Mouse (Mus musculus) heart, postnatal 36 days (tissue): ENCODE measurements at regions not wholly inside any gene's neighbourhood (a gene's known extent, or its start where the extent isn't known, plus 50 kb on each side); places are given as distances from the start of the nearest gene placed in this dataset.
"Not testable (repeated sequence)": the region's sequence is repeated elsewhere in the genome, so short reads cannot be mapped to it uniquely, and the experiment has no call there.

ENCODE experiments used
- DNase-seq, 2 experiments: peaks; one replicate each; pipeline ENCODE4 v3.0.0; 2021 to 2022
- intact Hi-C: fragments of 180-260 bp; cut with DNase I; formaldehyde crosslinking; loops from one replicate; pipeline ENCODE4 v1.15.1; 2025

DNA sequence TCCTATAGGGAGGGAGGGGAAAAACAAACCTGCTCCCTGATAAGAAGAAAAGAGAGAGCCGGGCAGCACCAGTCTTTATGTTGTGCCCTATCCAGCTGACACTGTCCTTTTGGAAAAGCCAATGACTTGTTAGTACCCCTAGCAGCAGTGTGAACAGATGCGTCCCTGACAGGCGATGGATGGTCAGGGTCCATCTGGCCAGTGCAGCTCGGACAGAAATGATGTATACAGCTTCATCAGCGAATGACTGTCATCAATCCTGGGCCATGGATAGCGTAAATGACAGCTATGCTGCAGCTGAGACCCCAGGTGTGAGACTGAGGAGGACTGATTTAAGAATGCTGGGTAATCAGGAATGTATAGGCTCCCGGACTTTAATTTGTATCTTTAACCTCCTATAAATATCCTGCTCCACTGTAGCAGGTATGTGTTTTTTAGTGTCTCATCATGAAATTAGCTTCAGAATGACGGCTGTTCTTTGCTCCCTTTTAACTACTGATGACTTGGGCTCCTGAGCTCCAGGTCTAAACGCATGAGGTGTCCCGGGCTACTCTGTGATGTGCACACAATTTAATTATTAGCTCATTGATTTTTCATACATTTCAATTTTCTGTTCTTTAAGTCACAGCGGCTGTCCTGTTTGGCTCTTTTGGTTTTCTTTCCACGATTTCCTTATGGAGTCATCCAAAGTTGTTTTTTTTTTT lies 353.9 kb upstream of the Fign start:
- intact Hi-C loops, result no loop called here
- DNase-seq, result no peak

DNA sequence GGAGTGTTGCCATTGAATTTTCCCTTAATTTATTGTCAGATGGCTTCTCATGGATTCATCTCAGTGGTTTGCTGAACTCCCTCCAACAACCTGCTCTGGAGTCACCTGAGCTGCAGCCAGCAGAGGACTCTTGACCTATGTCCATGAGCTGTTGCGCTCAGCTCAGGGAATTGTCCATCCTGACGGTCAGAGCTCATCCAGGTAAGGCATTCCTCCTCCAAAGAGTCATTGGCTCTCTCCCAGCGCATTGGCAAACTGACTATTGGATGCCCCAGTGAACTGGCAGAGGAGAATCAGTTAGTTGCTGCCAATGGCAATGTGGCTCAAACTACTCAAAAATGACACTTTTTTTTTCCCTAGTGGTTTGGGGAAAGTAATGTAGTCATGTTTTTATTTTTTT lies 345.3 kb upstream of the Fign start:
- intact Hi-C loops, result no loop called here

DNA sequence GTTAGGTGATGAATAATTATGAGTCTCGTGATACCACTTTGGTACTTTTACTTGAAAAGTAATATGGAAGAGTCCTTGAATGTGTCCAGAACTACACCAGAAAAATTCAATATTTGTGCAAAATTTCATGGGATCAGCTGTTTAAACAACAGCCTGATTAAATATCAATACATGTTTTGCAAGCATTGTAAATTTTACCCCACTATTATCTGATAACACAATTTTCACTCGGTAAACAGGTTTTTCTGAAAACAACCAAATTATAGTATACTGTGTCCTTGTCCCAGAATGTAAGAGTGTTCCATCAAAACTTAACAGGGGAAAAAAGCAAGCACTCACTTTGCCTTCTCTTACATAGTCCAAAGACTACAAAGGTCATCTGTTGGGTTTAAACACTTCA lies 343.1 kb upstream of the Fign start:
- intact Hi-C loops, result no loop called here
- no peak for DNase-seq

More for the DNA sequence above, 345.3 kb upstream of the Fign start:
- DNase-seq, result no peak

DNA sequence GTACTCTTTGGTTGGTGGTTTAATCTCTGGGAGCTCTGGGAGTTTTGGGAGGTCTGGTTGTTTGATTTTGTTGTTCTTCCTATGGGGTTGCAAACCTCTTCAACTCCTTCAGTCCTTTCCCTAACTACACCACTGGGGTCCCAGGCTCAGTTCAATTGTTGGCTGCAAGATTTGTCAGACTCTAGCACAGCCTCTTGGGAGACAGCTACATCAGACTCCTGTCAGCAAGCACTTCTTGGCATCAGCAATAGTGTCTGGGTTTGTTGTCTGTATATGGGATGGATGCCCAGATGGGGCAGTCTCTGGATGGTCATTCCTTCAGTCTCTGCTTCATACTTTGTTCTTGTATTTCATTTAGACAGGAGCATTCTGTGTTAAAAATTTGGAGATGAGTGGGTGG lies 319.3 kb upstream of the Fign start:
- intact Hi-C loops, DNase-seq: not testable (repeated sequence)

DNA sequence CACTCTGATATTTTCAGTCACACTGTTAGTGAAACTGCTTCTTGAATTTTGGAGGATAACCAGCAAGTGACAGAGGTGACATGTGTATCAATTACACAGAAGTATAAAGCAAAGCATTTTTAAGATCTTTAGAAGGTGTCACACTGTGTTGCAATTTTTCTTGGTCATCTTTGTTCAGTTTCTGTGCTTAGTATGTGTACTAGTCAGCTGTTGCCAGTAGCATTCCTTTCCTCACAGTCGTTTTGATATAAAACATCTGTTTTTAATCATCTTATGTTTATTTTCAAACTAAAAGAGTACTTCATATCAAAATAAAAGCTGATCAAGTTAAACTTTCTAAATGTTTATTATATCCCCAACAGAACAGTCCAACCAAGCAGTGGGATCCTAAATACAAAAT lies 316.0 kb upstream of the Fign start:
- intact Hi-C loops, result no loop called here
- DNase-seq, result no peak

DNA sequence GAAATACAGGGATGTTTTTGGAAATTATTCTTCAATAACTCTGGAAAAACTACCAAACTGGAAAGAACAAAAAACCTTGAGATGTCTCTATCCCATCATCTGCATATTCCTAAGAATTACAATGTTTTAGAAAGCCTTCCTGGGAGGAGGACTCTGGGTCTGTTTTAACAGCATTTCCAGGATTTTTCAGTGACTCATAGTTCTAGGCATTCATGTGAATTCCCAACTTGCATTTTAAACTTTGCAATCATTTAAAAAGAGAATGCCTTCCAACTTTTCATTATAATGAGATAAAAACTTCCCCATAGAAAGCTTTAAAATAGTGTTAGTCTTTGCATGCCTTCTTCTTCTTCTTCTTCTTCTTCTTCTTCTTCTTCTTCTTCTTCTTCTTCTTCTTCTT lies 315.4 kb upstream of the Fign start:
- DNase-seq, result no peak
- intact Hi-C loops, result no loop called here

DNA sequence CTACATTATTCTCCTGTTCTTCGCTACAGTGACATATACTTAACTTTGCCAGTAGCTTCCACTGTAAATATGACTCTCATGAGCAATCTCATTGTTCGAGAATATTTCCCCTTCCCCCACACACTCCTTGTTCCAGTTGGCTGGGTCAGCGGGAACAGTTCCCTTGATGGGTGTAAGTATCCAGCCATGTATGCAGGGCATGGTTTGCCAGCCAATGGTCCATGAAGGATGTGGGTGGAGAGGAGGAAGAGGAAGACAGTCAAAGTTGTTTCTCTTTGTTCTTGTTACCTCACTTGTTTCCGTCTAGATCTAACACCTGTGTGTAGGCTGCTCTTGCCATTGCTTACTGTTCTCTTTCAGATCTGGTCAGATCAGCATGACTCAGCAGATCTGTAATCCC lies 298.1 kb upstream of the Fign start:
- intact Hi-C loops, result no loop called here
- DNase-seq, result no peak

DNA sequence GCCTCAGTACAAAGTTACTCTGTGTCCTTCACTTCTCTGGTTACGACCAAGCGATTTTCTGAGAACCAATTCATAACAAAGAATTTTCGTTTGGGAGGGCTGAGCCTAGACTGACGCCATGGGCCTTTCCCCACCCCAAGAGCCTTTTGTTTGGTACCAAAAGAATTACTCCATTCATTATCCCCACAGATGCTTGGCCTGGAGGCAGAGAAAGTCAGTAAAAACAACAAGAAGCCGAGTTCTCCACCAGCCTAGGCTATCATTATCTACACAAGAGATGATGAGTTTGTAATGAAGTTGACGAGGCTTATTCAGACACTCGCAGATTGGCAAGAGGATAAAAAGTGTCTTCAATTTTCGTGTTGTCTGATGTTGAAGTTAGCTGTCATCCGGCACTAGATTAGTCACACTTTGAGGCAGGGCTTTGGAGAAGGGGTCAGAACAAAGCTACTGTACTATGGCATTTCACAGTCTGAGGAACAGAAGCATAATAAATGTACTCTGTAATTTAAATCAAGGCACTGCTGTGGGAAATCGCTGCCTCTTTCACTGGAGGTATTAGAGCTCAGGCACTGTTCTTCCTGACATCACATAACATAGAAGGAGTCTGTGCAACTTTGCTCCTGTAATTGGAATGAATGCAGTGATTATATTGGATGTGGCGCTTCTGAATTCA lies 296.9 kb upstream of the Fign start:
- intact Hi-C loops, result no loop called here

DNA sequence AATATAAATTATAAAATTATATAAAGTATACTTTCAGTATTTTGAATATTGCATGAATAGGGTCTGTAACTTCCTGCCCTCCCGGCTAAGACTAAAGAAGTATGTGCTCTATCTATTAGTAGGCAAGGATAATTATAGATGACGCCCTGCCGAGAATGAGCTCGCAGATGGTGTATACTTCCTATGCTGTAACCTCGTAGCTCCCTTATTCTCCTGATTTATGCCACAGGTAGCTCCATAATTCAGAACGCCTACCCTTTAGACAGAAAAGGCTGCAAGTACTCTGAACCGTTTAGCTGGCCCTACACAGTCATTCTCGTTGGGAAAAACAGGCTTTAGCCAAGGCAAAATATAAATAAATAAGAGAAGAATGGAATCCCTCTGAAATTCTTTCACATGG lies 296.4 kb upstream of the Fign start:
- no peak for DNase-seq
- intact Hi-C loops, result no loop called here

More for the DNA sequence above, 296.9 kb upstream of the Fign start:
- no peak for DNase-seq

DNA sequence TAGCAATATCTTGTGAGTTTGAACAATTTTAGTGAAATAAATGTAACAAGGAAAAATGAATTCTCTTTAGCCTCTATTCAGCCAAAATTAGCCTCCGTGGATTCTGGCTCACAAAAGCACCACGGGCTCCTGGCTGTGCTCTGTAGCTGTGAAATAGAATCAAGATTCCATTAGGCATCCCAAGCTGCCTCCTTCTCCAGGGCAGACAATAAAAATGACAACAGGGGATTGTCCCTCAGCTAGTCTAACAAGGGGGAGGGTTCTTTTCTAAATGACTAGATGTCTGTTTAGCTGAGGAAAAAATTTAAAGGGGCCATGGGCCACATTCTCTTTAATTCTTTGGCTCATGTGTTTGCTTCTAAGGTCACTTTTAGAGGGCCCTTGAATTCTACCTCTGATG lies 272.0 kb upstream of the Fign start:
- DNase-seq, result no peak
- intact Hi-C loops, result no loop called here

DNA sequence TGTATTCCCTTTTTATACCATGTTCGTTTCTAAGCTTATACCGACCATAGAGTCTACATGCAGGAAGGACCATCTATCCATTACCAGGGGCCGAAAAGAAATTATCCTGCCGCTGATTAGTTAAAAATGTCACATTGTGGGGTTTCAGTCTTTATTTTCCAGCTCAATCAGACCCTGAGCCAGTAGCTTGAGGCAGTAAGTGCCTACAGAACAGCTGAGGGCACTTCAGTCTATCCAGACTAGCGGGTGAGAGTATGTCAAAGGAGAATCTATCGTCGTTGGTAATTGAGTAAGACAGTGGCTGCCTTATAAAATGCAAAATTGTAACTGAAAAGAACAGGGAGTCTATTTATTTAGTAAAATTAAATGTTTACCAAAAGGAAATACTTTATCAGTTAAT lies 269.4 kb upstream of the Fign start:
- intact Hi-C loops, result no loop called here
- no peak for DNase-seq

DNA sequence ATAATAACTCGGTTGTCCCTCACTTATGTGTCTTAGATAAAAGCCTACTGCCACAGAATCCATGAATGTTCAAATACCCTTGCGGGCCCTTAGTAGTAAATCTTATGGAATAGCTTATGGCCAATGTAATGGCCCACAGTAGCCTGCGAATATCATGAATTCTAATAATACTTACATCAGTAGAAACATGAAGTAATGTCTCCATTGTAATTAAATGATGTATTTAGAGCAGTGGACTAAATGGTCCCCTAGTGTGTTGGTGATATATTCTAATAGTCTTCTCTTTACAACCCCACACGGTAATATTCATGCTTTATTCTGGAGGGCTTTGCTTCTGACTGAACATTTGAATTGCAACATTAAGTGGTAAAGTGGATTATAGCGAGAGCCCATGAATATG lies 268.7 kb upstream of the Fign start:
- intact Hi-C loops, result no loop called here
- DNase-seq, result no peak

DNA sequence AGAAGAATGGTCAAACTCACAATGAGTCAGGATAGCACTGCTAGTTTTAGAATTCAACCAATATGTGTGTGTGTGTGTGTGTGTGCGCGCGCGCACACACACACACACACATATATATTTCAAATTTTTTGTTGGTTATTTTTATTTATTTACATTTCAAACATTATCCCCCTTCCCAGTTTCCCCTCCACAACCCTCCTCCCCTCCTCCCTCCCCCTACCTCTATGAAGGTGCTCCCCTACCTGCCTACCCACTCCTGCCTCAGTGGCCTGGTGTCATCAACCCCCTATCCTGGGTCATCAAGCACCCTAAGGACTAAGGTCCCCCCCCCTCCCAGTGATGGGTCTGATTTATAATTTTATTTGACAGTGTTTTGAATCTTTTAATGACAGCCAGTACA lies 258.4 kb upstream of the Fign start:
- DNase-seq, result no peak
- intact Hi-C loops, result no loop called here

DNA sequence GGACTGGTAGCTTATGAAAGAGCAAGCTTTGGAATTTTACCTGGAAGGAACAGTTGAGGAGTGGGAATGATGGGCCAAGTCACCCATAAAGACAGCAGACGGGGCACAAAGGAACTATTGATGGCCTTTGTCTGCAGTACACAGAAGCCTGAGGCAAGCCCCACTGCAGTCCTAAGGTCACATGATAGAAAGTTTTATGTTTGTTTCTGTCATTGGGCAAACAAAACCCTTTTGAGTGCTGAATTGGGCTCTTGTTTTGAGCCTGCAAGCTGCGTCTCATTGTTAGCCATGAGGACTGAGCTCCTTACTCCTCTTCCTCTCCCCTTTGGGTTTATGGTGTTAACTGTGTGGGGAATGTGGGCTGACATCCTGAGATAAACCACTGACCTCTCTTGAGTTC lies 227.7 kb upstream of the Fign start:
- intact Hi-C loops, result no loop called here
- DNase-seq, result no peak
